Mouse (Mus musculus): Measurements from ENCODE around the gene Acadsb. TPM values are rescaled to one million over a fixed set of nuclear protein-coding genes. Genes with fewer than 3 reads are reported as not detected.

The Acadsb gene
- polyA plus RNA-seq, 1 experiment: 22.1 TPM

DNA sequence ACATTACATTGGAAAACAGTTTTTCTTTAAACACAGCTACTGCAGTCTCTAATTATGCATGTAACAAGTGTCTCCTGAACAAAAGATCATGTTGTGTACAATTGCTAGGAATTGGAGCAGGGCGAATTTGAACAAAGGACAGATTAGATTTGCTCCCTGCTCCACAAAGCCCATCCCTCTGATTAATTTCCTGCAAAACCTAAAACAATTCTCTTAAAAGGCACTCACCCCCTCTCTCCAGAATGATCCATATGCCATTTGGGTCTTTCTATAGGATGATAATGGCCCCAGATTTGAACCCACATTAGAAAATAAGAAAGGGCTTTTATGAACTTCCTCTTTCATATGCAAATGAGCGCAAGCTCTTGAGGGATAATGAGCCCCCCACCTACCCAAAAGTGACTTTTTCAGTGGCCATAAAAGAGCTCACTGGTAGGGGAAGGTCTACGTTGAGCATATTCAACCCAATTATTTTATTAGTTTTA lies 54.8 kb downstream of the Acadsb start:
- no peak for DNase-seq (ENCODE audit: low read depth)

- no peak for DNase-seq (ENCODE audit: low read depth)
Measured at GRCm38 (mm10) chr7:131465735-131466134, 55.3 kb downstream of the Acadsb start.

DNA sequence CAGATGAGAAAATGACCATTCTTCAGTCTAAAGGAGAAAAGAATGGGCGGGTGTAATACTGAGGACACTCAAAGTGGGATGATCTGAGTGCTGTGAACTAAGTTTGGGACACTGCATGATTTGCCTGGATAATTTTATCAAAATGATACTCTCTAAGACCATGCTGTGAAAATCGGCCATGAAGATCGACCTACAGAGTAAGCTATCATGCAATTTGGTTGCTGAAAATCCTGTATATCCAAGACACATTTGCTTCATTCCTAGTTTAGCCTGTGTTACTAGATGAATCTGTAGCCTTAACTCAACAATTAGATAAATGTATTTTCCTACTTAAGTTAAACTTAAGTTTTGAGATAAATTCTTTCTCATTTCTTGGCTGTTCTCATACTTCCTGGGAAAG lies 56.9 kb downstream of the Acadsb start:
- no peak for DNase-seq (ENCODE audit: low read depth)

- DNase-seq (ENCODE audit: low read depth): no peak
Measured at GRCm38 (mm10) chr7:131469506-131469905, 59.1 kb downstream of the Acadsb start.

- no peak for DNase-seq (ENCODE audit: low read depth)
Measured at GRCm38 (mm10) chr7:131471551-131471950, 61.1 kb downstream of the Acadsb start.

DNA sequence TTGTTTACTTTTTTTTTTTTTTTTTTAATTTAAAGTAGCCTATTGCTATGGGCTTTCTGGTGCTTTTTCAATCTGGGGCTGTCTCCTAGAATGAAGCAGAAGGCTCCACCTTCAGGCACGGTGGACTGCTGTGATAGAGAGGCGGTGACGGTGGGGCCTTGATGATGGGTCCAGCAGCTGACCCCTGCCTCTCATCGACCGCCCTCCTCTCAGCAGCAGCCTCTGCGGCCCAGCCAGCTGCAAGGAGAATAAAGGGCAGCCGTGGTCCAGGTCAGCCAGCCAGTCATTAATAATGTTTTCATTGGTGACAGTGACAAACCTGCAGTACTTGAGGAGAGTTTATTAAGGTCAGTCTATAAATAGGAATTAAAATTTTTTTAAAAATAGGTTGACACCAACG lies 66.7 kb downstream of the Acadsb start:
- no peak for DNase-seq (ENCODE audit: low read depth)

- no peak for DNase-seq (ENCODE audit: low read depth)
Measured at GRCm38 (mm10) chr7:131478403-131478802, 68.0 kb downstream of the Acadsb start.

Other genes with a start within 250 kb of the Acadsb start
- 1.7 and 2.4 TPM in 2 replicates for gene 5430419D17Rik, start 236.2 kb upstream of the Acadsb start, polyA plus RNA-seq (2012; rRNA removed)
- gene Cuzd1, start 88.3 kb upstream of the Acadsb start, polyA plus RNA-seq (2012; rRNA removed): 2,056 and 2,398 TPM in 2 replicates
- gene Fam24b, start 81.1 kb upstream of the Acadsb start, polyA plus RNA-seq (2012; rRNA removed): 13.1 and 34.2 TPM in 2 replicates
- gene Fam24a, start 76.7 kb upstream of the Acadsb start, polyA plus RNA-seq (2012; rRNA removed): 0.43 and 1.1 TPM in 2 replicates
- gene 2310057M21Rik, start 47.8 kb upstream of the Acadsb start, polyA plus RNA-seq (2012; rRNA removed): 8.3 and 9.8 TPM in 2 replicates
- gene Pstk, start 39.5 kb upstream of the Acadsb start, polyA plus RNA-seq (2012; rRNA removed): 39.9 and 46.9 TPM in 2 replicates
- gene Ikzf5, start 80 bp upstream of the Acadsb start, polyA plus RNA-seq (2012; rRNA removed): 15.5 and 17.5 TPM in 2 replicates
- gene Hmx3, start 132.3 kb downstream of the Acadsb start, polyA plus RNA-seq (2012; rRNA removed): not detected in 2 replicates
- not detected in 2 replicates for gene Hmx2, start 138.2 kb downstream of the Acadsb start, polyA plus RNA-seq (2012; rRNA removed)
- gene Bub3, start 149.6 kb downstream of the Acadsb start, polyA plus RNA-seq (2012; rRNA removed): 63.4 and 71.4 TPM in 2 replicates

Measured in gonadal fat pad, adult 2 months (tissue).